Mouse (Mus musculus) WW6 (cell line): Measurements from ENCODE around the gene Sh3bgrl.

Experiments used
- DNase-seq: peaks from one replicate; pipeline ENCODE4 v3.0.0-alpha.2; 2013; ENCODE audit warnings: low read depth, low spot score

Sh3bgrl gene

GRCm38 (mm10) chrX:109238163-109238562, 143.0 kb downstream of the Sh3bgrl start:
- DNase-seq, result no peak
